Mouse (Mus musculus): ENCODE measurements around the gene Plagl2. TPM values are rescaled to one million over a fixed set of nuclear protein-coding genes. Genes with fewer than 3 reads are reported as not detected.

Gene Plagl2
- total RNA-seq, 1 experiment from 2014 or later: 7.0 TPM

DNA sequence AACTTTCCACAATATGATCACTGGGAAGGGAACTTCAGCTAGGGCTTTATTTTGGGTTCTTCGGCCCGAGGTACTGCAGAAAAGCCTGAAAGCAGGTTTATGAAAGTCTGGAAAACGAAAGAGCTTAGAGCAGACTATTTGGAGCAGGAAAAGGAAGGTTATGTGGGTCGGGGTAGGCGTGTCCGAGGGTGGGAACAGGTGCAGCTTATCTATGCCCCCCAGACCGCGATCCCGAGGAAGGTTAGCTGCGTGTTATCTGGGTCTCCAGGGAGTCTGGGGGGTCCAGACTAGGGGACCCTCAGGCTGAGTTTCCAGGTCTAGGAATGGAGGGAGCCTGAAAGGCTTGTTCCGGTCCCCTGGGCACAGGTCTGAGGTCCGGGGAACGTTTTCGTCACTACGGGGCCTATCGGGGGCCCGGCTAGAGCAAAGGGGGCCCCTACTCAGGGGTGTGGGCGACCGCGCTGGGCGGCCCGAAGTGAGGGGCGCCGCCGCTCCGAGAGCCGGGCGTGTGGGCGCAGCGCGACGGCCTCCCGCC, 458 bp downstream of the Plagl2 start:
- no peak for ATAC-seq (ENCODE audit: extremely low read depth, insufficient number of reproducible peaks, low FRiP score, poor library complexity, severe bottlenecking)

DNA sequence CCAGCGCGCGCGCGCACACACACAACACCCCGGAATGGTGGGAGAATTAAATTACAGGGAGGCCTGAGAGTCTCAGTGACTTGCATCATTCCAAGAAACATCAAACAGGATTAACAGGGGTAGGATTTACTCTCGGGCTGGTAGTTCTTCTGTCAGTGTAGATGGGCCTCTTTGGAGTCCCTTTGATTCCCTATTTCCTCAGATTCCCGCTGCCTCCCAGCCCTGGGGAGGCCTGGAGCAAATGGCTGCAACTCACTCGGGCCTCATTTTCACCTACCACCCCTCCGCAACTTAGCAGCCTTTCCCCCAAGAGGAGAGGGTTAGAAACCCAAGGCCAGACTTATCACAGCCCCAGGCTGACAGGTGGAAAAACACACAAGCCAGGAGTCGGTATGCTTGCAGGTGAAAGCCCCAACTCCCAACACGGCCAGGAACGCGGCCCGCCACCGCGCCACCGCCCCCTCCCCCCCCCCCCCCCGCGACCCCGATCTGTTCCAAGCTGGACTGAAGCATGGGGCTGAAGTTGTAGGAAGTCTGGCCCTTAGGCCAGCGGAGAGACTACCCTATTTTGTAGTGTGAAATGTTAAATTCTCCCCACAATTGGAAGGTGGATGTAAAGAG, 1.3 kb downstream of the Plagl2 start:
- no peak for ATAC-seq (ENCODE audit: extremely low read depth, insufficient number of reproducible peaks, low FRiP score, poor library complexity, severe bottlenecking)

DNA sequence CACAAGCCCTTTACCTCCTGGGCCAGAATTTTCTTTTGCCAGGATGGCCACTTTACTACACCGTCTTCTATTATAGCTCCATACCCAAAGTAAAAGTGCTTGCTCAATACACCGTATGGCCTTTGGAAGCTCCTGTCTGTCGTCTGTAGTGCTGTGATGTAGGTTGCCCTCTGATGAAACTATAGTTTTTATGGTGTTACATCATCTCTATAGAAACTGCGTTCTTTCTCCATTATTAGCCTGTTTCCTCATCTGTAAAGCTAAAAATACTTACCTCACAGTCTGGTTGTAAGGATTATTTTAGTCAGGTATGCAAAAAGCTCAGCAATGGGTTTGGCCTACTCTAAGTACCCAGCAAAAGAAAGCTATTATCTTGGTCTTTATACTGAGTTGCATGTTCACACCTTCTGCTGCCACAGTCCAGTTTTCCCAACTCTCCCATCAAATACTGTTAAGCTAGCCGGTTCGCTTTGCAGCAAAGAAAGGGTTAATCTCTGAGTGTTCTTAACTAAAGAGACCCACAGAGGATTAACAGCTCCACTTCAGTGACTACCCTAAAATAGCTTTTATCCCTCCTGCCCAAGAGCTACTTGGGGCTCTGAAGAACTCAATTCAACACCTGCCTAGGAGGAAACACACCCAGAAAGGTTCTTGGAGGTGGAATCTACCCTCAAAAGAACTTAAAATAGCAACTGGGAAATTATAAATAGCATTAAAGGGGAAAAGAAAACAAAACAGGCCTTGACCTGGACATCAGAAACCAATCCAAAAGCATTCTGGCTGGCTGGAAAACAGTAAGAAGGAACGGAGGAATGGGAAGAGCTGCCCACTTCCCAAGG, 2.0 kb downstream of the Plagl2 start:
- ATAC-seq (ENCODE audit: extremely low read depth, insufficient number of reproducible peaks, low FRiP score, poor library complexity, severe bottlenecking): no peak

DNA sequence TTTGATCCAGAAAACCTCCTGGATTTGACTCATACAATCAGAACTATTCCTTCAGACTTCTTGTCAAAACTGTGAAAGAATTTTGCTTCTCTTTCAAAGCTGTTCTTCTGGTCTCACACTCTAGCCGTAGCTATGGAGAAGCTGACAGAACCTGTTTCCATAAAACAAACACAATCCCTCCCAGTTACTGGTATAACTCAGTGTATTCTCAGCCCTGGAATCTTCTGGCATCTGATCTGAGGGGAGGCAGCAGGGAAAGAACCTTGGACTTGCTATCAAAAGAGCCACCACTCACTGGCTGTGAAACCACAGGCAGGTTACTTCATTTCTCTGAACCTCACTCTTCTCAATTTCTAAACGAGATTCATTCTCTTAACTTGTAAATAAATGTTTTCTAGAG, 2.8 kb downstream of the Plagl2 start:
- ATAC-seq (ENCODE audit: extremely low read depth, insufficient number of reproducible peaks, low FRiP score, poor library complexity, severe bottlenecking): no peak

DNA sequence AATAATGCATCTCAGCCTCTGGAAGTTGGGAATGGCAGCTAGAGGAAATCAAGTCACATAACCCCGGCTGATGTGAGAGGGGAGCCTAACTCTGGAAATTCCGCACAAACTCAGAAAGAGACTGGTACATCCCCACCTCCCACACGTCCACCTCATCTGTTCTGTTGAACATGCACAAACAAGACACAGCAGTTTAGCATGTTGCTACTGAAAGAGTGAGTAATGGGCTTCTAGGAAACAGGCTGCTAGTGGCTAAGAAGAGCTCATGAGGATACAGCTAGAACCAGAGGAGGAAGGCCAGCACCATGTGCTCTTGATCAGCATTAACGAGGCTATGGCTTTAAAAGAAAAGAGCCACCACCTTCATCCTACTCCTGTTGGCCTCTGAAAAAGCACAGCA, 3.3 kb downstream of the Plagl2 start:
- ATAC-seq (ENCODE audit: extremely low read depth, insufficient number of reproducible peaks, low FRiP score, poor library complexity, severe bottlenecking): no peak

DNA sequence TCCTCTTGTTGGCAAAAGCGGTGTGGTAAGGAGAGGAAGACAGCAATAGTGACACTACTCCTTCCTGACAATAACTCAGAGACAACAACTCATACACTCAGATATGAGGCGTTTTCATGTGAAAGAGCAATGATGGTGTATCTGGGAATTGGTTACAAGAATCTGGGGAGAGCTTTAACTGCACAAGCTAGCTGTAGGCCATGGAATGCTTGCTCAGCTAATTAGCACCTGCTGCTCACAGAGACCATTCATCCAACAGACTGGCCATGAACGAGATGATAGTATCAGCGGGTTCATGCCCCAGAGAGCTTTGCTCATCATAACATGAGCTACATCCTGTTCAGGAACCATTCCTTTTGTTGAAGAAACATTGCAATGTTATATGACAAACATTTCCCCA, 4.0 kb downstream of the Plagl2 start:
- no peak for ATAC-seq (ENCODE audit: extremely low read depth, insufficient number of reproducible peaks, low FRiP score, poor library complexity, severe bottlenecking)

DNA sequence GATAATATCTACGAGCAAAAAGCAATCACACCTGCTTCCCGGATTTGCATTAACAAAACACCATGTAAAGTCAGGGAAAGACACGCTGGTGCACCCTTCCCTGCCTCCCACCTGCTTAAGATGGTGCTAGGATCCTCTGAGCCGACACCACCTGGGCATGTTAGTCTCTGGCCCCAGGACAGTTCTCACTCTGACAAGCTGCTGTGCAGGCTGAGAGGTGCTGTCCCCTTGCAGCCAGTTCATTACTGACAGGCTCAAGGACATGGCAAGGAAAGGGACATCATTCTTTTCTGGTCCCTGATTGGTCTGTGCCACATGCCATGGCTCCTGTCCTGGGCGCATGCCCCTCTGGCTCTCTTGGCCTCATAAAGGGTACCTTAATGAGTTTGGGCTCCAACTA, 12.7 kb downstream of the Plagl2 start:
- ATAC-seq (ENCODE audit: extremely low read depth, insufficient number of reproducible peaks, low FRiP score, poor library complexity, severe bottlenecking): no peak

DNA sequence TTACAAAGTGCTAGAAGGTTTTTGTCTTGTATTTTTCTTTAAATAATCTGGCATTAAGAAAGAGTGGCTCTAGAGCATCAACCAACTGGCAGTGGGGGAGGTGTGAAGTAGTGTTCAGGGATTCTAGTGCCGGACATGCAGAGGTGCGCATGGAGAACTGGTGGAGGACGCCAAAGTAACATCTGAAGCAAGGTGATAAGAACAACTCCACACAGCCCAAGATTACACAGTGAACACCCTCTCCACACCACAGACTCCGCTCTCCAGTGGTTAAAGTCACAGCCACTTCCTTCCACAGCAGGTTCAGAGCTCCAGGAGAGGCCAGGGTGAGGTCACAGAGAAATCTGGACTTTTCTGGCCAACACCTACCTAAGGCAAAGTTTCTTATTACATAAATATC, 13.3 kb downstream of the Plagl2 start:
- no peak for ATAC-seq (ENCODE audit: extremely low read depth, insufficient number of reproducible peaks, low FRiP score, poor library complexity, severe bottlenecking)

DNA sequence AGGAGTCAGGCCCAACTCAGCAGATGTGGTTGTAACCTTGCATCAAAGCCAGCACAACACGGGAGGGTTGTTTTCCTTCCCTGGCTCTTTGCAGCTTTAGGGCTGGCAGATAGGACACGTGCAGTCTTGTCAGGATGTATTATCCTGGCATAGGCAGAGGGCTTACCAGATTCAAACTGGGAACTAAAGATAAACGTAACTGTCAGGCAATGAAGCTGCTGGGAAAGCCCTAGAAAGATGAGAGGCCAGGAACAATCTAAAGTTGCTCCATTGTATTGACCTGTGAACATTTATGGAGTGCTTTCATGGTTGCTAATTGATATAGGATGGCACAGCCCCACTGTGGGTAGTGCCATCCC, 15.7 kb downstream of the Plagl2 start:
- ATAC-seq (ENCODE audit: extremely low read depth, insufficient number of reproducible peaks, low FRiP score, poor library complexity, severe bottlenecking): no peak

DNA sequence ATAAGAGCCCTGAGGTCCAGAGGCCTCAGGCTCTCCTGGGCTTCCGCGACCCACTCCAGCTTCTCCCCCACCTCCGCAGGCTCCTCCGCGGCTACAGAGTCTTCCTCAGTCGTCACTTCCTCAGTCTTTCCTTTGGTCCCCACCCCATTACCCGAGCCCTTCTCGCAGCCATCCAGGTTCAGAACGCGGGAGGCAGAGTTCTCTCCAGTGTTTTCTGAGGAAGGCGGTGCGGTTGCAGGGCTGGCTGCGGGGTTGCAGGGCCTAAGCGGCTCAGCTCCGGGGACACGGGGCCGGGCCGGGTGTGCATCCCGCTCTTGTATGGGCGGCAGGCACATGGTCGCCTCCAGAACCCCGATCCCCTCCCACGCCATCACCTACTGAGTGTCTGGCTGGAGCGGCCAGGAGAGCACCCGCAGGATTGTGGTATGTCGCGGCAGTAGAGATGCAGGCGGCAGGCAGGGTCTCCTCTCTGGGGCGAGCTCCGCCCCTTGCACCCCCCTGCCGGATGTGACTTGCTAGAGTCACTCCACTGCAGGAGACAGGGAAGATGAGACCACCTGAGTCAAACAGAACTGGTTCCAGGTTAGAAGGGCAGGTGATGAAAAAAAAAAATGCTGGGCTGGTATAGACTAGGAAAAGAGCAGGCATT, 16.2 kb downstream of the Plagl2 start, which contains the start of gene Tspyl3:
Tspyl3 (minus strand) TSS at position 496 of the 649 bp plus-strand sequence.
- ATAC-seq (ENCODE audit: extremely low read depth, insufficient number of reproducible peaks, low FRiP score, poor library complexity, severe bottlenecking): peak; percentile 47

DNA sequence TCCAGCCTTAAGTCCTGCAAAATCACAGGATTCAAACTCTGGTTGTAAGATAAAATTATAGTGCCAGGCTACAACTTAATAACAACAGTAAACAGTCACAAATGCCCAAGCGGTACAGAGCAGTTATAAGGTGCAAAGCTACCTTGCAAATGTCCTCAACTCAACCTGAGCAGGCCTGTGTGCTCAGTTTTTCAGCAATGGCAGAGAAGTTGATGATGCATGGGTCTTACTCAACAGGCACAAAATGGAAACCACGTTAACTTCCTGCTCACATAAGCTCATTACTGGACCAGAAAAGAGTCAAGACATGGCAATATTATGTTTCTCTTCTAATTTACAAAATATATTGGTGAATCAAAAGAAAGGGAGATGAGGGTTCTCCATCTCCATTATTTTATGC, 18.7 kb downstream of the Plagl2 start:
- ATAC-seq (ENCODE audit: extremely low read depth, insufficient number of reproducible peaks, low FRiP score, poor library complexity, severe bottlenecking): no peak

DNA sequence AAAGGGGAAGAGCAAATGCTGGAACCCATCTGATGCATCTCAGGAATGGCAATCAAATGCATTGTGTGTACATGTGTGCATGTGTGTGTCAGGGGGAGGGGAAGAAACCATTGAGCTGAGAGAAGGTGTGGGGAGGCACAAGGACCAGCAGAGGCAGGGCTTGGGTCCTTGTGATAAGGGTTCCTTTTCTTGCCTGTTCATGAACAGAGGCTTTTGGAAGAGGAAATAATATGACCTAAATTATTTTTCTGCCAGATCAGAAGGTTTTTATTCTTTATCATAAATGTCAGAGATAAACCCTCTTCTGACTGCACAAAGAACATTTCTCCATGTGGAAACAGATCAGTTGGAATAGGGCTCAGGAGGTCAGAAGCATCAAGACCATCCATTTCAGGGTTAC, 19.1 kb downstream of the Plagl2 start:
- no peak for ATAC-seq (ENCODE audit: extremely low read depth, insufficient number of reproducible peaks, low FRiP score, poor library complexity, severe bottlenecking)

DNA sequence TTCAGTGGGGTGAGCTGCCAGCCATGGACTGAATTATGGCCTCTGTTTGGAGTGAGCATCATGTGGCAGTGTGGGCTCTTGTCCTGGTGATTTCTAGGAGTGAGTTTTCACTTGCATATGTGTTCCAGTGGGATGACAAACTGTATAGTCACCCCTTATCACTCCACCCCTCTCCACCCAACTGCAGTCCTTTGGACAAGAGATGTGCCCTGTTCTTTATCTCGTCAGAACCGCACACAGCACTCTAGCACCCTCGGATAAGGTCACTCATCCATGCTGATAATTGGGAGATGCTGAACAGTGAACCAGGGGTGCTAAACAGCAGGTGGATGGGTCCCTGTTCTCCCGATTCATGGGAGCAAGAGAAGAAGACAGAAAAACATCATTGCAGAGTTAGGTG, 19.6 kb downstream of the Plagl2 start:
- no peak for ATAC-seq (ENCODE audit: extremely low read depth, insufficient number of reproducible peaks, low FRiP score, poor library complexity, severe bottlenecking)

DNA sequence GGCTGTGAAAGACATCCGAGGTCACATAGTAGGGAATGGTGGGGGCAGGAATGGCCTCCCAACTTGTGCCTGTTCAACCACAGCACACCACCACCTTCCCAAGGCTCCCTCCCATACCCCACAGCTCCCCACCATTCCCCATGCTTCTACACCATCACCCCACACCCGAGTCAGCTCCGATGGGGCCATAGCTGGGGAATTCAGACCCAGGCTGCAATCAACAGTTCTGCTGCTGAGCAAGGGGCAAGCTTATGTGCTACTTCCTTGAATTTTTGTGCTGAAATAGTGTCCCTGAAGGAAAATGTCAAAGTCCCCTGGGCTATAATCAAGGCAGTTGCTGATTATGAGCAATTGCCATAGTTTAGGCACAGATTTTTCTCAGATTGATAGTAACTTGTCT, 22.7 kb downstream of the Plagl2 start:
- ATAC-seq (ENCODE audit: extremely low read depth, insufficient number of reproducible peaks, low FRiP score, poor library complexity, severe bottlenecking): no peak

DNA sequence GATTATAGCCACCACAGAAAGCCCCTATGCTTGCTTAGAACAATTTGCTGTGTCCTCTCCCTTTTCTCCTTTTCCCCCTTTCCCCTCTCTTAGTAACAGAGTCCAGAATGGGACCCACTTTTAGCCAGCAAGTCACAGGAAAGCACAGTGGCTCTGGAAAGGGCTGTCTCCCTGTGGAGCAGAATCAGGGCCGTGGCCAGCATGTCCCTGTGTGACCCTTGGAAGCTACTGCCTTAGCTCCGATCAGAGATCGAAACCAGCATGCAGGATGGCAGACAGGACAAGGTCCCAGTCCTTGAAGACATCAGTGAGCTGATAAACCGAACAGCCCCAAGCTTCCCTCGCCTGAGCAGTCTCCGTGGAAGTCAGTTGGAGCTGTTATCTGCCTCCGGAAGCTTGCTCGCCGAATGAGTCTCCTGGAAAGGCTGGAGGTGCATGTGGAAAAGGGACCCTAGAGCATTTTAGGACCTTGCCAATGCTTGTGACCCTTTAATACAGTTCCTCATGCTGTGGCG, 23.3 kb downstream of the Plagl2 start:
- ATAC-seq (ENCODE audit: extremely low read depth, insufficient number of reproducible peaks, low FRiP score, poor library complexity, severe bottlenecking): no peak

DNA sequence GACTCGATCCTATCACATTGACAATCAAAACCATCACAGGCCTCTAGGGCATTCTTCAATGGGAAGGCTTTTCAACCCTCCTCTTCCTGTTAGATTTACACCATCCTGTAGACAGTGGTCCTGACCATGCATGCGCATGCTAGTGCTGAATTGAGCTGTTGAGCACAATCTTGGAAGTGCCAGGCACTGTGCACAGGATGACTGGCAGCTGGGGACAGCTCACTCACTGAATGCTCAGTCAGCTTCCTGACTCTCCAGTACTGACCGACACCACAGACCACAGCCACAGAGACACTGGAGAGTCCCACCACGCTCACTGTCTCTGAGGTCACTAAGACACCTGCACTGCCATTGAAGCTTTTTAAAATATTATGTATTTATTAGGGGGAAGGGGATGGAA, 25.8 kb downstream of the Plagl2 start:
- ATAC-seq (ENCODE audit: extremely low read depth, insufficient number of reproducible peaks, low FRiP score, poor library complexity, severe bottlenecking): no peak

DNA sequence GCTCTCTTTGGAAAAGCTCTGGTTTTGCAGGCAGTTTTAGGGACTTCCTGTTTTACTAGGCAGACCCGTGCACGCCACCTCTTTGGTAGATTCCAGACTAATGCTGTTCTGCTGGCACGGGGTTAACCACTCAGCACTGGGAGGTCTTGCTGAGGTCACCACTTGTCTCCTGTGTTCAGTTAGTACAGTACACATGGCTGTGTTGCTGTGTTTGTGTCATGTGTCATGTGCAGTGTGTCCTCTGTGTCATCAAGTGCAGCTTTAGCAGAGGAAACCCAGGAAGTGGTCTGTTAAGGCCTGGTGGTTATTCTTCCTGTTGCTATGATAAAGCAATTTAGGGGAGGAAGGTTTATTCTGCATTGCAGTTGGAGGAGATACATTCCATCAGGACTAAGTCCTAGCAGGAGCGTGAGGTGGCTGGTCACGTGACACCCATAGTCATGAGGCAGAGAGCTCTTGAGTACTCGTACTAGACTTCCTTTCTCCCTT, 26.4 kb downstream of the Plagl2 start:
- peak; percentile 76 for ATAC-seq (ENCODE audit: extremely low read depth, insufficient number of reproducible peaks, low FRiP score, poor library complexity, severe bottlenecking)

DNA sequence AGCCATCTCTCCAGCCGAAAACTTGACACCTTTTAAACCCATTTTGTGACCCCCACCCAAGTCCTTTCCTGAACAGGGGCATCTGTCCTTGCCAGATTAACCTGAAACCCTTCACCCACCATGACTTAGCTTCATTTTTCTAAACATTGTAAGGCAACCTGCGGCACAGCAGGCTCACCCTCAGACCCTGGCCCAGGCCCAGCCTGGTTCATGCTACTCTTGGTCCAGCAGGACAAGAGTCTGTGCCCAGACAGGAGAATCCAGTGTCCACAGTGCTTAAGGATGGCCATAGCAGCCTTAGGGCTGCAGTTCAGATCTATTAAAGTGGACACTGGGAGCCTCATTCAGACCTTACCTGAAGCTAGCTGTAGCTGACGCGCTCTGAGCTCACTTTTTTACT, 27.9 kb downstream of the Plagl2 start:
- ATAC-seq (ENCODE audit: extremely low read depth, insufficient number of reproducible peaks, low FRiP score, poor library complexity, severe bottlenecking): no peak

DNA sequence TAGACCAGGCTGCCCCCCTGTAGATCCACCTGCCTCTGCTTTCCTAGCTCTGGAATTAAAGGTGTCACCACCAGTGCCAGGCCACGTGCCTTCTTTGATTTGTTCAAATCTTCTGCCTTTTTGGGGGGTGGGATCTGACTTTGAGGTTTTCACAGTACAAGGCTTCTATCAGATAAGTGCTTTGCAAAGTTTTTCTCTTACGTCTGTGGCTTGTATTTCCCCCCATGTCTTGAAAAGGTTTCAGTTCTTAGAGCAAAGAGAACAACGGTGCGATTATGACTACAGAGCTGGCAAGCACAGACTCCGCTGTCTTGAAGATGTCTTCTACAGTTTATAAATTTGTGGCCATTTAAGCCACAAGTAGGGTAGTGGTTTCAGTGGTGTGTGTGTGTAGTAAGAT, 29.8 kb downstream of the Plagl2 start:
- ATAC-seq (ENCODE audit: extremely low read depth, insufficient number of reproducible peaks, low FRiP score, poor library complexity, severe bottlenecking): no peak

DNA sequence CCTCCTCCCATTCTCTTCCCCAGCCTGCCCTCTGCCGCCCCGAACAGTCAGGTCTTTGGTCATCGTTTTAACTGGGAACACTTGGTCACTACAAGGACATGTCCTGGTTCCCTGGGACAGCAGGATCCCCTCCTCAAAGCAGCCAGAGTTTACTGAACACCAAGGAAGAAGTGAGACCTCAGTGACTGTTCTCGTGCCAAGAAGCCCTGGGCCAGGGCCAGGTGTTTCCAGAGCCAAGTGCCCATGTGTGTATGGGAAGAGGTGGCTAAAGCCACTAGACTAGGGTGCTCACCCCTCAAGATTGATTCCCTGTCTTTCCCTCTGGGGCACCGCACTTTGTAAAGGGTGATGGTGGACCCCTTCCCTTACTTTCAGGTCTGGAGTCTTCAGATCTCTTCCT, 31.9 kb downstream of the Plagl2 start:
- no peak for ATAC-seq (ENCODE audit: extremely low read depth, insufficient number of reproducible peaks, low FRiP score, poor library complexity, severe bottlenecking)
